Comparison of ENCODE assay signal across 8 mouse cellular contexts in genomic region chr5:65858898-65859297, GRCm38 (mm10). TPM values are rescaled to one million over a fixed set of nuclear protein-coding genes. Genes with fewer than 3 reads are reported as not detected.
DNase-seq lines count a peak whose midpoint lies in the region; ATAC-seq and TF ChIP-seq lines count a peak whose summit lies in the region.

No protein-coding gene starts in this region.

- H3K36me3 ChIP-seq in intestine, embryonic 14.5 days (ENCODE audit: control insufficient read depth, insufficient read depth, low read length), result no peaks in the 10 kb centered on the region
- H3K36me3 ChIP-seq in intestine, postnatal 0 days (ENCODE audit: control insufficient read depth, insufficient read depth), result no peaks in the 10 kb centered on the region
- no peaks in the 10 kb centered on the region for H3K36me3 ChIP-seq in embryonic facial prominence, embryonic 15.5 days

- 39% methylated on average over 12 of the region's 12 CpGs for WGBS in intestine, embryonic 14.5 days
- WGBS in intestine, postnatal 0 days, result 48% methylated on average over 12 of the region's 12 CpGs
- WGBS in embryonic facial prominence, embryonic 15.5 days, result 26% methylated on average over 12 of the region's 12 CpGs

- H3K9me3 ChIP-seq in intestine, embryonic 14.5 days (ENCODE audit: control insufficient read depth, low read length), result no peaks in the 10 kb centered on the region
- H3K9me3 ChIP-seq in intestine, postnatal 0 days (ENCODE audit: control insufficient read depth), result no peaks in the 10 kb centered on the region
- no peaks in the 10 kb centered on the region for H3K9me3 ChIP-seq in embryonic facial prominence, embryonic 15.5 days (replicated peaks)

- H3K4me2 ChIP-seq in intestine, embryonic 14.5 days (ENCODE audit: low read length), result no peak overlapping the region
- no peak overlapping the region for H3K4me2 ChIP-seq in intestine, postnatal 0 days (replicated peaks; ENCODE audit: low read depth)
- H3K4me2 ChIP-seq in embryonic facial prominence, embryonic 15.5 days (replicated peaks), result no peak overlapping the region

- 0 out of 2 replicates have a peak, but pooled peaks cover 5% of the 10 kb centered on the region for H3K4me1 ChIP-seq in intestine, embryonic 14.5 days (replicated peaks; ENCODE audit: control insufficient read depth, insufficient read depth, low read length)
- no peaks in the 10 kb centered on the region for H3K4me1 ChIP-seq in intestine, postnatal 0 days (replicated peaks; ENCODE audit: control insufficient read depth, insufficient read depth, low read length)
- H3K4me1 ChIP-seq in embryonic facial prominence, embryonic 15.5 days, result 0 out of 2 replicates have a peak, but pooled peaks cover 4% of the 10 kb centered on the region

- no peak overlapping the region for H3K9ac ChIP-seq in intestine, embryonic 14.5 days (ENCODE audit: low read length)
- no peak overlapping the region for H3K9ac ChIP-seq in intestine, postnatal 0 days (ENCODE audit: low read depth, low read length)
- H3K9ac ChIP-seq in embryonic facial prominence, embryonic 15.5 days, result no peak overlapping the region

- no peak overlapping the region for H3K4me3 ChIP-seq in intestine, embryonic 14.5 days (ENCODE audit: low read depth, low read length)
- no peak overlapping the region for H3K4me3 ChIP-seq in intestine, postnatal 0 days (ENCODE audit: low read depth, low read length)
- no peak overlapping the region for H3K4me3 ChIP-seq in embryonic facial prominence, embryonic 15.5 days (replicated peaks)

- H3K27ac ChIP-seq in intestine, embryonic 14.5 days (ENCODE audit: low read depth), result no peak overlapping the region
- H3K27ac ChIP-seq in intestine, postnatal 0 days (ENCODE audit: low read depth, low read length), result no peak overlapping the region
- peak overlapping the region; percentile 39; the same call in 1 of the 2 replicates for H3K27ac ChIP-seq in embryonic facial prominence, embryonic 15.5 days (replicated peaks)

- peak; percentile 45 for DNase-seq in CD4-positive, CD25-positive, alpha-beta regulatory T cell, adult 2 months (ENCODE audit: low read depth, low spot score)
- DNase-seq in intestine, embryonic 14.5 days (ENCODE audit: low spot score), result no peak
- peak; percentile 59 for DNase-seq in mesoderm, embryonic 11.5 days (ENCODE audit: low read depth, low spot score)
- DNase-seq in left cerebral cortex, postnatal 36 days (ENCODE audit: low spot score in 2 of 2), result no peak
- DNase-seq in frontal cortex, postnatal 25 days (ENCODE audit: low spot score in 2 of 2), result no peak

- no peaks in the 10 kb centered on the region for H3K27me3 ChIP-seq in intestine, embryonic 14.5 days (replicated peaks; ENCODE audit: control insufficient read depth, insufficient read depth, low read length)
- no peaks in the 10 kb centered on the region for H3K27me3 ChIP-seq in intestine, postnatal 0 days (replicated peaks; ENCODE audit: control insufficient read depth, insufficient read depth, low read length)
- no peaks in the 10 kb centered on the region for H3K27me3 ChIP-seq in embryonic facial prominence, embryonic 15.5 days

- intact Hi-C loops in left cerebral cortex, postnatal 36 days (cut with DNase I), result no loop called here

- no peak for ATAC-seq in CD4-positive, CD25-positive, alpha-beta regulatory T cell, adult 4 months
- 0 out of 2 replicates have a peak, but pooled peaks have one; percentile 32 for ATAC-seq in intestine, embryonic 14.5 days (replicated peaks; ENCODE audit: low FRiP score, low TSS enrichment, low read depth)
- ATAC-seq in intestine, postnatal 0 days, result no peak
- peak; percentile 62; the same call in 1 of the 2 replicates for ATAC-seq in embryonic facial prominence, embryonic 15.5 days (ENCODE audit: insufficient number of reproducible peaks, low FRiP score, low TSS enrichment, low read depth)

- no peak for TF ChIP-seq CTCF in intestine, postnatal 0 days (IDR thresholded peaks at IDR 0.05; ENCODE audit: low read depth)

RNA-seq across cellular contexts. Expression of gene Rhoh, which starts 2.1 kb away (rescaled TPM):
- 100 to 1,000 TPM; 342 to 463 TPM for polyA plus RNA-seq in CD4-positive, CD25-positive, alpha-beta regulatory T cell, adult 4 months (2017; shearing (Covaris generic))
- 0.73 and 0.77 TPM in 2 replicates for polyA plus RNA-seq in intestine, embryonic 14.5 days (2014; fragmentation: Nextera tagmentation; extraction: Ambion mirVana)
- 0.58 and 0.82 TPM in 2 replicates for polyA plus RNA-seq in intestine, postnatal 0 days (2015; fragmentation: Nextera tagmentation; extraction: Ambion mirVana)
- polyA plus RNA-seq in embryonic facial prominence, embryonic 15.5 days (2015; fragmentation: Nextera tagmentation; extraction: Ambion mirVana), result 1.8 and 2.2 TPM in 2 replicates
- total RNA-seq in left cerebral cortex, postnatal 36 days (2021), result under 1 TPM; 0.64 to 0.75 TPM

Comparison
In these comparisons a context has a peak if more than half of its experiments do, and no peak if none do; other contexts are left out.
1. ATAC-seq: peak in intestine, embryonic 14.5 days (single experiment) and embryonic facial prominence, embryonic 15.5 days (single experiment); none in CD4-positive, CD25-positive, alpha-beta regulatory T cell, adult 4 months (single experiment) and intestine, postnatal 0 days (single experiment).
2. DNase-seq: peak in CD4-positive, CD25-positive, alpha-beta regulatory T cell, adult 2 months (single experiment) and mesoderm, embryonic 11.5 days (single experiment); none in intestine, embryonic 14.5 days (single experiment), left cerebral cortex, postnatal 36 days (0 of 2) and frontal cortex, postnatal 25 days (0 of 2).
3. RNA of gene Rhoh, which starts 2.1 kb away (polyA plus RNA-seq): 342 to 463 TPM in CD4-positive, CD25-positive, alpha-beta regulatory T cell, adult 4 months; 1.8 to 2.2 TPM in embryonic facial prominence, embryonic 15.5 days, 0.58 to 0.82 TPM in intestine, postnatal 0 days and 0.73 to 0.77 TPM in intestine, embryonic 14.5 days; every median in the first group is over 100 times any median in the second.